Mouse (Mus musculus) hindbrain, embryonic 15.5 days (tissue): ENCODE measurements at regions not wholly inside any gene's neighbourhood (a gene's known extent, or its start where the extent isn't known, plus 50 kb on each side); places are given as distances from the start of the nearest gene placed in this dataset.

ENCODE experiments used
- ATAC-seq: fragments of 200-750 bp; cut with Nextera tagmentation; 2 replicates; pipeline ENCODE4 v1.8.0; 2017; ENCODE audit warnings: low read depth, moderate number of reproducible peaks, moderate TSS enrichment; ENCODE audit not compliant: low FRiP score
- H3K27ac ChIP-seq: fragments of 300-500 bp; sonication (generic); replicated peaks from 2 replicates; pipeline ENCODE4 v1.5.1; 2015; ENCODE audit warnings: mild to moderate bottlenecking, inconsistent platforms
- H3K27me3 ChIP-seq: fragments of 300-500 bp; sonication (generic); 2 replicates; pipeline ENCODE4 v1.6.1; 2015; ENCODE audit warnings: control low read depth, inconsistent platforms
- H3K36me3 ChIP-seq: fragments of 300-500 bp; sonication (generic); 2 replicates; pipeline ENCODE4 v1.6.1; 2015; ENCODE audit warnings: control low read depth, inconsistent platforms
- H3K4me1 ChIP-seq: fragments of 300-500 bp; sonication (generic); replicated peaks from 2 replicates; pipeline ENCODE4 v1.6.1; 2015; ENCODE audit warnings: control low read depth, inconsistent platforms
- H3K4me2 ChIP-seq: fragments of 300-500 bp; sonication (generic); 2 replicates; pipeline ENCODE4 v1.6.1; 2015; ENCODE audit warnings: moderate library complexity, mild to moderate bottlenecking, inconsistent platforms
- H3K4me3 ChIP-seq: fragments of 300-500 bp; sonication (generic); 2 replicates; pipeline ENCODE4 v1.5.1; 2015; ENCODE audit warnings: mild to moderate bottlenecking, inconsistent platforms
- H3K9ac ChIP-seq: fragments of 300-500 bp; sonication (generic); 2 replicates; pipeline ENCODE4 v1.6.1; 2015; ENCODE audit warnings: inconsistent platforms
- H3K9me3 ChIP-seq: fragments of 300-500 bp; sonication (generic); 2 replicates; pipeline ENCODE4 v1.6.1; 2016; ENCODE audit warnings: control low read depth, inconsistent platforms
- WGBS: fragments of 180-500 bp; shearing (Covaris S2); methylation state at CpG from one replicate; pipeline ENCODE4 v1.1.7; 2015; 5-methylcytosine and 5-hydroxymethylcytosine counted together

GRCm38 (mm10) chr13:97380366-97380765 is 139.5 kb downstream of the Enc1 start:
- Histone ChIP-seq H3K27ac (no peak overlapping the region), H3K4me1 (peaks cover 15% of the 10 kb centered on the region), H3K9ac (no peak overlapping the region), H3K4me3 (no peak overlapping the region), H3K4me2 (no peak overlapping the region), H3K27me3 (no peaks in the 10 kb centered on the region), H3K9me3 (no peaks in the 10 kb centered on the region), H3K36me3 (no peaks in the 10 kb centered on the region)
- ATAC-seq: no peak
- 84% methylated on average over 11 of the region's 11 CpGs for whole genome bisulfite sequencing

- Histone ChIP-seq H3K4me3 (no peak overlapping the region), H3K4me2 (no peak overlapping the region), H3K9me3 (no peaks in the 10 kb centered on the region), H3K36me3 (no peaks in the 10 kb centered on the region), H3K27me3 (no peaks in the 10 kb centered on the region), H3K4me1 (peaks cover 11% of the 10 kb centered on the region), H3K9ac (no peak overlapping the region), H3K27ac (no peak overlapping the region)
- 69% methylated on average over 6 of the region's 6 CpGs for WGBS
- ATAC-seq: no peak
Measured at GRCm38 (mm10) chr13:97376232-97376523, 135.3 kb downstream of the Enc1 start.

- WGBS: 25% methylated on average over 14 of the region's 14 CpGs
- peaks cover 11% of the 10 kb centered on the region for H3K4me1 ChIP-seq
- no peak overlapping the region for H3K27ac ChIP-seq
- H3K4me3 ChIP-seq: no peak overlapping the region
- ATAC-seq: no peak
- no peak overlapping the region for H3K9ac ChIP-seq
- H3K27me3 ChIP-seq: no peaks in the 10 kb centered on the region
- H3K4me2 ChIP-seq: no peak overlapping the region
- H3K9me3 ChIP-seq: no peaks in the 10 kb centered on the region
- H3K36me3 ChIP-seq: no peaks in the 10 kb centered on the region
Measured at GRCm38 (mm10) chr13:97375501-97376231, 134.8 kb downstream of the Enc1 start.

- H3K27me3 ChIP-seq: no peaks in the 10 kb centered on the region
- H3K27ac ChIP-seq: no peak overlapping the region
- peaks cover 11% of the 10 kb centered on the region for H3K4me1 ChIP-seq
- no peak overlapping the region for H3K4me3 ChIP-seq
- no peaks in the 10 kb centered on the region for H3K36me3 ChIP-seq
- ATAC-seq: no peak
- H3K4me2 ChIP-seq: no peak overlapping the region
- H3K9ac ChIP-seq: no peak overlapping the region
- 52% methylated on average over 7 of the region's 7 CpGs for WGBS
- H3K9me3 ChIP-seq: no peaks in the 10 kb centered on the region
Measured at GRCm38 (mm10) chr13:97372348-97372747, 131.4 kb downstream of the Enc1 start.

- WGBS: 87% methylated on average over 3 of the region's 3 CpGs
- Histone ChIP-seq H3K27ac (no peak overlapping the region), H3K9me3 (no peaks in the 10 kb centered on the region), H3K9ac (no peak overlapping the region), H3K4me1 (peaks cover 9% of the 10 kb centered on the region), H3K27me3 (no peaks in the 10 kb centered on the region), H3K4me3 (no peak overlapping the region), H3K36me3 (no peaks in the 10 kb centered on the region), H3K4me2 (no peak overlapping the region)
- ATAC-seq: no peak
Measured at GRCm38 (mm10) chr13:97371200-97371599, 130.3 kb downstream of the Enc1 start.

- ATAC-seq: no peak
- Histone ChIP-seq H3K27me3 (no peaks in the 10 kb centered on the region), H3K36me3 (no peaks in the 10 kb centered on the region), H3K4me1 (peaks cover 7% of the 10 kb centered on the region), H3K4me2 (no peak overlapping the region), H3K4me3 (no peak overlapping the region), H3K9me3 (no peaks in the 10 kb centered on the region), H3K27ac (no peak overlapping the region), H3K9ac (no peak overlapping the region)
- WGBS: 82% methylated on average over 8 of the region's 8 CpGs
Measured at GRCm38 (mm10) chr13:97366723-97367122, 125.8 kb downstream of the Enc1 start.

GRCm38 (mm10) chr13:97365557-97366244 is 124.8 kb downstream of the Enc1 start:
- Histone ChIP-seq H3K9me3 (no peaks in the 10 kb centered on the region), H3K4me2 (no peak overlapping the region), H3K27ac (no peak overlapping the region), H3K36me3 (no peaks in the 10 kb centered on the region), H3K4me1 (peaks cover 7% of the 10 kb centered on the region), H3K27me3 (no peaks in the 10 kb centered on the region), H3K9ac (no peak overlapping the region), H3K4me3 (no peak overlapping the region)
- 30% methylated on average over 18 of the region's 18 CpGs for WGBS
- ATAC-seq: peak; percentile 15; the same call in 1 of the 2 replicates

- H3K27me3 ChIP-seq: no peaks in the 10 kb centered on the region
- H3K4me1 ChIP-seq: peaks cover 7% of the 10 kb centered on the region
- H3K9ac ChIP-seq: no peak overlapping the region
- no peak for ATAC-seq
- H3K27ac ChIP-seq: no peak overlapping the region
- no peak overlapping the region for H3K4me2 ChIP-seq
- H3K4me3 ChIP-seq: no peak overlapping the region
- no peaks in the 10 kb centered on the region for H3K9me3 ChIP-seq
- H3K36me3 ChIP-seq: no peaks in the 10 kb centered on the region
- WGBS: 68% methylated on average over 9 of the region's 9 CpGs
Measured at GRCm38 (mm10) chr13:97365004-97365403, 124.1 kb downstream of the Enc1 start.

GRCm38 (mm10) chr13:97363765-97364164 is 122.9 kb downstream of the Enc1 start:
- no peak overlapping the region for H3K4me2 ChIP-seq
- WGBS: 86% methylated on average over 5 of the region's 5 CpGs
- no peaks in the 10 kb centered on the region for H3K27me3 ChIP-seq
- no peaks in the 10 kb centered on the region for H3K9me3 ChIP-seq
- no peak overlapping the region for H3K9ac ChIP-seq
- H3K4me3 ChIP-seq: no peak overlapping the region
- H3K36me3 ChIP-seq: no peaks in the 10 kb centered on the region
- ATAC-seq: no peak
- H3K27ac ChIP-seq: no peak overlapping the region
- H3K4me1 ChIP-seq: peaks cover 7% of the 10 kb centered on the region

GRCm38 (mm10) chr13:97363214-97363613 is 122.3 kb downstream of the Enc1 start:
- 97% methylated on average over 4 of the region's 4 CpGs for WGBS
- H3K9ac ChIP-seq: no peak overlapping the region
- H3K4me3 ChIP-seq: no peak overlapping the region
- ATAC-seq: no peak
- H3K27ac ChIP-seq: no peak overlapping the region
- peaks cover 7% of the 10 kb centered on the region for H3K4me1 ChIP-seq
- H3K4me2 ChIP-seq: no peak overlapping the region
- no peaks in the 10 kb centered on the region for H3K27me3 ChIP-seq
- no peaks in the 10 kb centered on the region for H3K36me3 ChIP-seq
- H3K9me3 ChIP-seq: no peaks in the 10 kb centered on the region

GRCm38 (mm10) chr13:97360551-97360950 is 119.6 kb downstream of the Enc1 start:
- no peaks in the 10 kb centered on the region for H3K9me3 ChIP-seq
- H3K4me2 ChIP-seq: no peak overlapping the region
- no peak overlapping the region for H3K9ac ChIP-seq
- ATAC-seq: no peak
- no peak overlapping the region for H3K27ac ChIP-seq
- H3K27me3 ChIP-seq: no peaks in the 10 kb centered on the region
- WGBS: 84% methylated on average over 9 of the region's 9 CpGs
- no peak overlapping the region for H3K4me3 ChIP-seq
- H3K4me1 ChIP-seq: peaks cover 6% of the 10 kb centered on the region
- H3K36me3 ChIP-seq: no peaks in the 10 kb centered on the region

- Histone ChIP-seq H3K36me3 (no peaks in the 10 kb centered on the region), H3K9me3 (no peaks in the 10 kb centered on the region), H3K4me3 (no peak overlapping the region), H3K4me1 (no peaks in the 10 kb centered on the region), H3K4me2 (no peak overlapping the region), H3K27me3 (no peaks in the 10 kb centered on the region), H3K9ac (no peak overlapping the region), H3K27ac (no peak overlapping the region)
- WGBS: 94% methylated on average over 8 of the region's 8 CpGs
- no peak for ATAC-seq
Measured at GRCm38 (mm10) chr13:97358781-97359305, 117.9 kb downstream of the Enc1 start.
